Mouse (Mus musculus) CH12.LX (cell line): ENCODE measurements around the gene Ubap2. TPM values are rescaled to one million over a fixed set of nuclear protein-coding genes. Genes with fewer than 3 reads are reported as not detected.

Experiments used
- DNase-seq: peaks from one replicate; pipeline ENCODE4 v3.0.0-alpha.2; 2013; ENCODE audit errors: extremely low read depth
- H3K27ac ChIP-seq: 2 replicates; pipeline ENCODE4 v1.5.1; 2012; ENCODE audit warnings: low read depth, mild to moderate bottlenecking, control low read depth, moderate library complexity; ENCODE audit not compliant: insufficient read depth
- H3K27me3 ChIP-seq: replicated peaks from 2 replicates; pipeline ENCODE3; 2012; ENCODE audit warnings: inconsistent platforms
- H3K36me3 ChIP-seq, 2 experiments: replicated peaks in 1 of 2; 2 replicates each; pipeline versions ENCODE3 to v1.6.1; 2012; ENCODE audit warnings: inconsistent platforms in 1 of 2, low read length in 1 of 2, mild to moderate bottlenecking in 1 of 2, mixed read lengths in 1 of 2, moderate library complexity in 1 of 2; ENCODE audit not compliant: control insufficient read depth in 1 of 2, insufficient read depth in 1 of 2
- H3K4me1 ChIP-seq, 2 experiments: 2 replicates each; pipeline ENCODE4 v1.6.1; 2012; ENCODE audit warnings: inconsistent platforms in 1 of 2, moderate library complexity in 1 of 2; ENCODE audit not compliant: insufficient read depth in 2 of 2, control insufficient read depth in 1 of 2
- H3K4me2 ChIP-seq: 2 replicates; pipeline ENCODE4 v1.6.1; 2012; ENCODE audit warnings: low read depth, mild to moderate bottlenecking, control low read depth; ENCODE audit not compliant: poor library complexity, insufficient read depth, severe bottlenecking
- H3K4me3 ChIP-seq, 3 experiments: fragments of 150-350 bp in 1 of 3; sonication (generic) in 1 of 3; replicated peaks in 1 of 3; 2 replicates each; pipeline versions ENCODE3 to v1.5.1; 2011 to 2012; ENCODE audit warnings: low read depth in 2 of 3, low read length in 2 of 3, mild to moderate bottlenecking in 2 of 3, moderate library complexity in 2 of 3, control low read depth in 1 of 3, improper control_type of control experiment in 1 of 3, inconsistent platforms in 1 of 3, mixed read lengths in 1 of 3; ENCODE audit not compliant: poor library complexity in 1 of 3
- H3K79me2 ChIP-seq: replicated peaks from 2 replicates; pipeline ENCODE4 v1.6.1; 2012; ENCODE audit warnings: mild to moderate bottlenecking, moderate library complexity; ENCODE audit not compliant: control insufficient read depth, poor library complexity, insufficient read depth, severe bottlenecking; ENCODE audit errors: extremely low read depth
- H3K9ac ChIP-seq: 2 replicates; pipeline ENCODE4 v1.6.1; 2012; ENCODE audit warnings: low read depth, mild to moderate bottlenecking, control low read depth, moderate library complexity; ENCODE audit not compliant: insufficient read depth
- H3K9me3 ChIP-seq: replicated peaks from 2 replicates; pipeline ENCODE3; 2012; ENCODE audit warnings: low read length, inconsistent platforms, mixed read lengths
- CHD1 ChIP-seq: IDR thresholded peaks from 2 replicates; pipeline ENCODE4 v1.6.1; 2012; ENCODE audit warnings: low read depth, low read length, improper control_type of control experiment, inconsistent platforms
- CTCF ChIP-seq, 2 experiments: IDR thresholded peaks in 1 of 2; conservative IDR thresholded peaks in 1 of 2; 2 replicates each; pipeline ENCODE4 v1.5.1; 2011 to 2012; ENCODE audit warnings: low read depth in 2 of 2, low read length in 2 of 2, improper control_type of control experiment in 1 of 2, inconsistent platforms in 1 of 2, mild to moderate bottlenecking in 1 of 2, moderate library complexity in 1 of 2
- E2F4 ChIP-seq: IDR thresholded peaks from 2 replicates; pipeline ENCODE4 v1.6.1; 2011; ENCODE audit warnings: low read depth, low read length, improper control_type of control experiment; ENCODE audit not compliant: insufficient replicate concordance
- EP300 ChIP-seq: IDR thresholded peaks from 2 replicates; pipeline ENCODE4 v1.6.1; 2011; ENCODE audit warnings: low read length, improper control_type of control experiment
- JUN ChIP-seq: IDR thresholded peaks from 2 replicates; pipeline ENCODE4 v1.6.1; 2011; ENCODE audit warnings: low read depth, mild to moderate bottlenecking, low read length, improper control_type of control experiment, moderate library complexity; ENCODE audit not compliant: insufficient read depth
- MAFK ChIP-seq: IDR thresholded peaks from 2 replicates; pipeline ENCODE4 v1.6.1; 2011; ENCODE audit warnings: low read length, improper control_type of control experiment; ENCODE audit not compliant: insufficient replicate concordance
- MEF2A ChIP-seq: IDR thresholded peaks from 2 replicates; pipeline ENCODE4 v1.6.1; 2014; ENCODE audit warnings: low read depth, mild to moderate bottlenecking, inconsistent platforms, low read length, improper control_type of control experiment, borderline replicate concordance
- MXI1 ChIP-seq: IDR thresholded peaks from 2 replicates; pipeline ENCODE4 v1.6.1; 2011; ENCODE audit warnings: mild to moderate bottlenecking, low read depth, low read length, improper control_type of control experiment
- MYC ChIP-seq: IDR thresholded peaks from 2 replicates; pipeline ENCODE4 v1.6.1; 2011; ENCODE audit warnings: low read depth, mild to moderate bottlenecking, improper control_type of control experiment, low read length
- PAX5 ChIP-seq: IDR thresholded peaks from 2 replicates; pipeline ENCODE4 v1.6.1; 2012; ENCODE audit warnings: low read length, inconsistent platforms, mixed read lengths
- POLR2A ChIP-seq: IDR thresholded peaks from 2 replicates; pipeline ENCODE4 v1.6.1; 2011; ENCODE audit warnings: low read depth, mild to moderate bottlenecking, improper control_type of control experiment, low read length
- POLR2AphosphoS2 ChIP-seq: IDR thresholded peaks from 2 replicates; pipeline ENCODE4 v1.6.1; 2011; ENCODE audit warnings: low read depth, low read length, improper control_type of control experiment
- SIN3A ChIP-seq: IDR thresholded peaks from 2 replicates; pipeline ENCODE4 v1.6.1; 2012; ENCODE audit warnings: low read length, improper control_type of control experiment, inconsistent platforms
- SMC3 ChIP-seq: IDR thresholded peaks from 2 replicates; pipeline ENCODE4 v1.6.1; 2011; ENCODE audit warnings: low read depth, low read length, improper control_type of control experiment
- TBP ChIP-seq: conservative IDR thresholded peaks from 2 replicates; pipeline ENCODE4 v1.6.1; 2011; ENCODE audit warnings: low read depth, low read length, improper control_type of control experiment
- TCF12 ChIP-seq: IDR thresholded peaks from 2 replicates; pipeline ENCODE4 v1.6.1; 2014; ENCODE audit warnings: low read depth, mild to moderate bottlenecking, inconsistent platforms, low read length, improper control_type of control experiment
- USF1 ChIP-seq: IDR thresholded peaks from 2 replicates; pipeline ENCODE4 v1.6.1; 2014; ENCODE audit warnings: low read depth, mild to moderate bottlenecking, inconsistent platforms, low read length, improper control_type of control experiment
- USF2 ChIP-seq: conservative IDR thresholded peaks from 2 replicates; pipeline ENCODE4 v1.6.1; 2011; ENCODE audit warnings: low read depth, low read length, improper control_type of control experiment
- ZKSCAN1 ChIP-seq: IDR thresholded peaks from 2 replicates; pipeline ENCODE4 v1.6.1; 2012; ENCODE audit warnings: low read depth, inconsistent platforms, low read length, improper control_type of control experiment, borderline replicate concordance
- ZMIZ1 ChIP-seq: IDR thresholded peaks from 2 replicates; pipeline ENCODE4 v1.6.1; 2012; ENCODE audit warnings: low read depth, mild to moderate bottlenecking, inconsistent platforms, low read length, improper control_type of control experiment
- ZNF384 ChIP-seq: IDR thresholded peaks from 2 replicates; pipeline ENCODE4 v1.6.1; 2012; ENCODE audit warnings: low read depth, low read length, improper control_type of control experiment, inconsistent platforms
- dilution Hi-C: fragments of 300-500 bp; cut with MboI; formaldehyde crosslinking; loops from 2 replicates; pipeline ENCODE4 v1.14.3; 2020; ENCODE audit warnings: low sequenced_read_pairs; ENCODE audit not compliant: extremely low pct_unique_long_range_greater_than_20kb, extremely low pct_ligation_motif_present
- in situ Hi-C: fragments of 300-500 bp; cut with MboI; formaldehyde crosslinking; loops from 3 replicates; pipeline ENCODE4 v1.14.3; 2019; ENCODE audit warnings: low sequenced_read_pairs, low pct_ligation_motif_present, low pct_unique_long_range_greater_than_20kb, mixed read lengths
- polyA plus RNA-seq: library from polyadenylated mRNA; unstranded; fragments of >175 nt; gene quantifications from 2 replicates; pipeline ENCODE4 v1.2.1, GENCODE M21; 2012; ENCODE audit warnings: low read depth; ENCODE audit not compliant: insufficient read length
- total RNA-seq, 2 experiments: library from RNA; depleted of rRNA; stranded (reverse); fragments of 300-350 nt in 1 of 2; fragments of >200 nt in 1 of 2; gene quantifications; 2 replicates each; pipeline ENCODE4 v1.2.3; 2012 to 2014

Ubap2 gene
- total and polyA plus RNA-seq, 3 experiments, result 5.4 to 115 (median 17.4) TPM

- in situ Hi-C loops, result no loop called here
- H3K9me3 ChIP-seq, result no peaks in the 10 kb centered on the region
- H3K4me3 ChIP-seq, result no peak overlapping the region
- H3K9ac ChIP-seq, result no peak overlapping the region
- H3K27me3 ChIP-seq, result no peaks in the 10 kb centered on the region
- DNase-seq, result no peak
- no peak for TF ChIP-seq MAFK
- no peak for TF ChIP-seq POLR2AphosphoS2
- no peak for TF ChIP-seq TCF12
- no peak for TF ChIP-seq ZNF384
- TF ChIP-seq JUN, result no peak
- no peak for TF ChIP-seq ZMIZ1
- no peak for TF ChIP-seq E2F4
- no peak for TF ChIP-seq USF1
- no peak for TF ChIP-seq EP300
- TF ChIP-seq SMC3, result no peak
- no peak for TF ChIP-seq CTCF (conservative IDR thresholded peaks at IDR 0.05 in 1 of 2, IDR thresholded peaks at IDR 0.05 in 1 of 2; ENCODE audit: low read depth in 2 of 2, low read length in 2 of 2)
- TF ChIP-seq SIN3A, result no peak
- TF ChIP-seq PAX5, result no peak
- no peak for TF ChIP-seq CHD1
- TF ChIP-seq MEF2A, result no peak
- no peak for TF ChIP-seq USF2
- TF ChIP-seq MXI1, result no peak
- no peak overlapping the region for H3K4me2 ChIP-seq
- H3K36me3 ChIP-seq, result peaks cover 0 to 7% of the 10 kb centered on the region in 2 experiments
- no peaks in the 10 kb centered on the region for H3K79me2 ChIP-seq
- H3K27ac ChIP-seq, result no peak overlapping the region
- dilution Hi-C loops, result no loop called here
- H3K4me1 ChIP-seq, result peaks cover 10 to 21% of the 10 kb centered on the region in 2 experiments; a peak in 3 of 4 replicates
Observed at GRCm38 (mm10) chr4:41320971-41321370, 46.0 kb upstream of the Ubap2 start.

- Histone ChIP-seq H3K4me1 (peaks cover 14 to 35% of the 10 kb centered on the region in 2 experiments; a peak in 3 of 4 replicates), H3K27ac (no peak overlapping the region), H3K79me2 (peaks cover 11% of the 10 kb centered on the region), H3K9ac (no peak overlapping the region), H3K4me2 (no peak overlapping the region)
- in situ Hi-C loops, result no loop called here
- TF ChIP-seq MYC (no peak), ZKSCAN1 (no peak), TBP (no peak), POLR2A (no peak), CHD1 (no peak)
- TF ChIP-seq, all 38 proteins: peak for 0
- no peaks in the 10 kb centered on the region for H3K9me3 ChIP-seq
- H3K36me3 ChIP-seq, result peaks cover 0 to 7% of the 10 kb centered on the region in 2 experiments
- no peak overlapping the region for H3K4me3 ChIP-seq
- dilution Hi-C loops, result no loop called here
- no peak for DNase-seq
- no peaks in the 10 kb centered on the region for H3K27me3 ChIP-seq
Observed at GRCm38 (mm10) chr4:41318267-41318666, 43.3 kb upstream of the Ubap2 start.
